Mouse (Mus musculus) adrenal gland, postnatal 10 days (tissue): ENCODE data around the gene Nlgn1. TPM values are rescaled to one million over a fixed set of nuclear protein-coding genes. Genes with fewer than 3 reads are reported as not detected.

ENCODE experiments used
- DNase-seq: peaks from one replicate; pipeline ENCODE4 v3.0.0; 2021; ENCODE audit warnings: mixed read lengths
- total RNA-seq, 2 experiments: library from RNA; stranded (reverse); gene quantifications; 2 replicates each; pipeline ENCODE4 v1.2.3; 2021

Gene Nlgn1
- total RNA-seq, 2 experiments from 2014 or later, result 1.3 to 1.9 TPM

- no peak for DNase-seq
Measured at GRCm38 (mm10) chr3:26050769-26051168, 281.5 kb downstream of the Nlgn1 start.

GRCm38 (mm10) chr3:26042966-26043365 is 289.3 kb downstream of the Nlgn1 start:
- DNase-seq, result no peak

DNA sequence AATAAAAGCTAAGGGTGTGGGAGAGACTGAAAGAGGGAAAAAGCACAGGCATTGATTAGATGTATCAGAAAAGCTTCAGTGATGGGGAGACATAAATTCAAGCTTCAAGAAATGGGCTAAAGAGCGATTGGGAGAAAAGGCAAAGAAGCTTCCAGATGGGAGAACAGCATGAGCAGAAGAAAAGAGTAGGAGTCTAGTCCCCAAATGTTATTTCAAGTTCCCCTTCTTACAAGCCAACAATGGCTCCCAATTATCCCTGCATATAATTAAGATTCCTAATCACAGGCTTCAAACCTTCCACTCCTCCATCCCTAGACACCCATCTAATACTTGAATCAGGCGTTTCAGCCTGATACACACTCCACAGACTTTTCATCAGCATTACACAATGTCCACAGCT is 292.6 kb downstream of the Nlgn1 start:
- DNase-seq, result no peak

GRCm38 (mm10) chr3:26026025-26026424 is 306.2 kb downstream of the Nlgn1 start:
- DNase-seq, result no peak

DNA sequence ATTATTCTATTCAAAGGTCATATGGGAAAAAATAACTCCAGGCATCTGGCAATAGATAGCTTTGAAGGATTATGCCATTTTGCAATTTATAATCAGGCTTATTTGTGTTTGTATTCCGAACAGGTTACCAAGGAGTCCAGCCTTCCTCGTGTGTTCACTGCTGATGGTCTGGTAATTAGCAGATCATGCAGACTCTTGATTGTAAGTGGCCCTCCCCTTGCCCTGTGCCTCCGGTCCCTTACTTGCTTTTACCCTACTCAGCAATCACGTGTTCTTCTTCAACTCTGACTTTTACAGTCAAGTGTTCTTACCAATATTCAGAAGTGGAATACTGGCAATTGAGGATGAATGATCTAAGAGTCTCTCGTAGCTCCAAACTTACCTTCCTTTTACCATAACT is 309.0 kb downstream of the Nlgn1 start:
- DNase-seq, result no peak

GRCm38 (mm10) chr3:26021632-26022184 is 310.6 kb downstream of the Nlgn1 start:
- DNase-seq, result no peak

DNA sequence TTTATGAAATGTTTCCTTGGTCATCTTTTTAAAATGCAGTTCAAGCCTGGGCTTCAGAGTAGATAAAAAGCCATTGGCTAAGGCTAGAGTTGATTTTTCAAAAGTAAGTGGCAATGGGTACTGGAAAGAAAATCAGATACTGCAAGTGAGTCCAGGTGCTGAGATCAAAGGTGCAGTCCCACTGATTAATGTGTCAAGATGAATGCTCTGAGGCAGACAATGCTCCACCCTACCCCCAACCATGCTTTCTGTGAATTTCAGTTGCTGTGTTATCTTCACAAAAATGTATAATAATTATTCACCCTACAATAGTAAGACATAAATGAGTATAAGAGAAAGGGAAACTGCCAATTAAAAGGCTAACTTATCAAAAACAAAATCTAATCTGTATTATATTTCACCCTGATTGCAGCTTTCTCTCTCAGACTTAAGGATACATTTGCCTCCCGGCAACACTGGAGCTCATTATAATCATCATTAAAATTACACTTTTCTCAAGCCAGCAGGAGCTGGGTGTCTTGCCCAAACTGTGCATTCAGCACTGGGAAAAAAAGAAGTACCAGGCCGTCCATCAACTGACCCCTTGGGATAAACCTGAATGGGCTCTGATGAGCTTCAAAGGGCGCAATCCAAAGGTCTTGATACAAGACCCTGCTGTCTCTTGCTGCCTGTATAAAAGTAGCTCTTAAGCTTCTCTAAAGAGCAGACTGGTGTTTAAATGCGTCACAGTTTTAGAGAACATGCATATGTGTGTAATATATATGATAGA is 320.8 kb downstream of the Nlgn1 start:
- DNase-seq, result no peak

DNA sequence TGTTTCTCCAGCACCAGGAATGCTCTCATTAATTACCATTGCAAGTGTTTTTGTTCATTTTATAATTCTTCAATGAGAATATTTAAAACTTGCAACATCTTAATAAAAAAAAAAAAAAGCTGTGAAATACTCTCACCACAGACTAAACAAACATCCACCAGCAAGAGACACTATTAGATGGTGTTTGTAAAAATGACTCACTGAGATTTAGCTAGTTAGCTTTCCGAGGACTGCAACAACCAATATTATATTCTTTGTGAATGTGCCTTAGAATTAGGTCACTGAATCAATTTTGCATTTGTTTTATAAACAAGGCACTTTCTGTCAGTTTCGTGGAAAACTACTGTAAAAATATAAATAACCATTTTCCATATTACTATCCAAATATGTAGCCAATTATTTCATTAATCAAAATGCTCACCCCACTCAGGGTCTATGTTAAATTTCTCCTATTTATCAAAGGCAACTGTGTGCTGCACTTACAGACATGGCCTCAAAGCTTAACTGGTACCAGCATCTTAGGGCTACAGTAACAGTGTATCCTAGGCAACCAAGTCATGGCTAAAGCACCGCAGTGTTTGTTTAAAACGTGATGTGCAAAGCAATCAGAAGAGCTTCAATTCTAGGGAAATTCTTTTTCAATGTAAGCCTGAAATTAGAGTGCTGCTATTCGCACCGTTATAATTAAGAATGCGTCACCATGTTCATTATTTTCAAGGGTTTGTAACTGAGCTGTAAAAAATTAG is 329.2 kb downstream of the Nlgn1 start:
- DNase-seq, result no peak

- DNase-seq, result no peak
Measured at GRCm38 (mm10) chr3:26002367-26002766, 329.9 kb downstream of the Nlgn1 start.

- DNase-seq, result no peak
Measured at GRCm38 (mm10) chr3:25967546-25967945, 364.7 kb downstream of the Nlgn1 start.

DNA sequence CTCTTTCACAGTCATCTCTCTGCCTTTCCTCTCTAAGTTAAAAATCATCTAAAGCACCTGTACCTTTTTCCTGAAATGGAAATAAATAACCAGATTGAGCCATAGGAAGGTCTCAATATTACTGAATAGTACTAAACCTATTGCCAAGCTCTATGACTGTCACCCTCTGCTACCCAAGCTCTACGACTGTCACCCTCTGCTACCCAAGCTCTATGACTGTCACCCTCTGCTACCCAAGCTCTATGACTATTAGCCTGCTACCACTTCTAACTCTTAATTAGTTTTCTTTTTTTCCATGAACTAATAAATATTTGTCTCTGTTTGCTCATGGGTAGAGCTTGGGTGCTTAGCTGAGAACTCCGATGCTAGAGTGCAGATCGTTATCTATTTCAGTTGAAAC is 368.0 kb downstream of the Nlgn1 start:
- DNase-seq, result no peak

DNA sequence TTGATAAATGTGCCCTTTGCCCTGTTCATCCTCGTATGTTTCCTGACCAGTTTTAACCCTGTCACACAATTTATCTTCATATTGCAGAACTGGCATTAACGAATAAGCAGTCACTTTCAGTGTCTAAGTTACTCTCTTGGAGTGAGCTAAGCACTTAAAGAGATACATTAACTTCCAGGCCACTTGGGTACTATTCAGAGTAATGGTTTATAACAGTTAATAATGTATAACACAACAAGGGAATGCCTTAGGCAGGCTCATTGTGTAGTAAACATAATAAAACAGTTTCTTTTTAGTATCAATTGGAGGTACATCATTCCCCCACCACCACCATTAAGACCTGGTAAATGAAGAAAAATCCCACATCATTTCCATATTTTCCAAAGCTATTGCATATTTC is 368.7 kb downstream of the Nlgn1 start:
- DNase-seq, result no peak

DNA sequence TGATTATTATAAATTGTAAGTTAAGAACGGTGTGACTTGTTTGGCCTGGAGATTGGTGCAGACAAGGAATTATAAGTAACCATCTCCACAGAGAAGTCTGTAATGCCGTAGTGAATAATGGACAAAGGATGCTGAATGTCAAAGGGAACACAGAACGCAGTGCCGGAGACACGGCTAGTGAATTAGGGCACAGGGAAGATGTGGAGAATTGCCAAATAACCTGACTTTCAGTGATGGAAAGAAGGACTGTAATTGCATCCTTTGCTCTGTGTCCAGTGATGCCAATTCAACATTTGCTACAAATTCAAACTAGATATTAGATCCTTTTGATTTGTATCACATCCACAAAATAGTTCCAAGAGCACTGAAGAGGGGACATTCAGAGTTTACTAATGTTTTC is 415.7 kb downstream of the Nlgn1 start:
- no peak for DNase-seq

DNA sequence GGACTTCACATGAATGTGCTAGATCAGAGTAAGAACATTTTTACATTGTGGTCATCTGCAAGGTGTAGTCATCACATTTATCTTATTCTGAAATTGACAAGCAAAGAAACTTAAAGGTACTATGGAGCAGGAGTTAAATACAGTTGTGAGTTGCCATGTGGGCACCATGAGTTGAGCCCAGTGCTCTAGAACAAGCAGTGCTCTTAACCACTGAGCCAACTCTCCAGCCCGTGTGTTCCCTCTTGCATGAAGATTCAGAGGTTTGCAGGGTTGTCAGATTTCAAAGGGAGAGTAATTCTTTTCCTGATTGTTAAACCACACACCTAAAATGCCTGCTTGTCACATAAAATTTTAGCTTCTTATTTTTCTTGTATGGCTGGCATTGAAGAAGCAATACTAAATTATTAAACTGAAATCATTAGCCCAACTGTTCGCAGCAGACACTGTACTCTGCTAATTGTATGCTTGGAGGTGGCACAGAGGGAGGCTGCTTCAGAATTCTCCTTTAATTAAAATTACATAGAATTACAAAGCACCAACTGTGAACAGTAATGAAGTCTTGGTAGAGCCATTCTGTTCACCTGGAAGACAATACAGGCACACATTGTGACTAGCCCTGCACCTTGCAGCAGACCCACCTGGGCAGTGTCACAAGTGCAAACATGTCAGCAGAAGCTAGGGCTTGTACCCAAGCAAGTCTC is 417.7 kb downstream of the Nlgn1 start:
- DNase-seq, result no peak

GRCm38 (mm10) chr3:25903140-25903809 is 429.0 kb downstream of the Nlgn1 start:
- no peak for DNase-seq

- no peak for DNase-seq
Measured at GRCm38 (mm10) chr3:25897456-25897855, 434.8 kb downstream of the Nlgn1 start.

DNA sequence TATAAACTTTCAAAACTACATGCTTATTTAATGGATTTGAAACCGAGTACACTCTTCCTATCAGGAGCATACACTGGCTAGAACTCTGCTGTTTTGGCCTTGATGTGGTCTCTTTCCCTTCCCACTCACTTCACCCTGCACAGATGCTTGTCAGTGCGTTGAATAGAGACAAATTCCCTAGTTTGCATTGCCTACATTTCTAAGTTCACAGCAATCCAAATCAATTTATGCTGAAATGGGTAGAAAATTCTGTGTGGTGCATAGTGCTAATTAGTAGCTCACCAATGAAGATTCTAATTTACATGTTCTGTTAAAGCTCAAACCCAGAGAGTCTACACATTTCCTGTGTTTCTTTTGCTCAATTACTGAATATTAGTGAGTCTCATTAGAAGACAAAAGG is 447.5 kb downstream of the Nlgn1 start:
- no peak for DNase-seq

DNA sequence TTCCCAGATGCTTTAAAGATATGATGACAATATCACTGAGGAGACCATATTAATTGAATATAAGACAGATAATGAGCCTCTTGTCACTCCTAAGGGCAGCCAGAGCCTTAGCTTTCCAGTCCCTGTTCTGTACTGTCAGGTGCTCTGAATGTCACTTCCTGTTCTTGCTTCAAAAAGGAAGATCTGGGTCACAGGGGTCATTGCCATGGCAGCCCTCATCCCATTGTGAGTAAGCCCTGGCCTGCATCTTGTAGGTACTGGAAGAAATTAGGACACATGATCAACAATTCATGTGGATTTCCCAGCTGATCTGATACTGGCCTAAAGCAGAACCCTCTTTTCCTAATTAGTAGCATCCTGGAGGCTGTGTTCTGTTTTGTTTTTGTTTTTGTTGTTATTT is 463.1 kb downstream of the Nlgn1 start:
- DNase-seq, result no peak

GRCm38 (mm10) chr3:25858384-25858783 is 473.9 kb downstream of the Nlgn1 start:
- DNase-seq, result no peak

DNA sequence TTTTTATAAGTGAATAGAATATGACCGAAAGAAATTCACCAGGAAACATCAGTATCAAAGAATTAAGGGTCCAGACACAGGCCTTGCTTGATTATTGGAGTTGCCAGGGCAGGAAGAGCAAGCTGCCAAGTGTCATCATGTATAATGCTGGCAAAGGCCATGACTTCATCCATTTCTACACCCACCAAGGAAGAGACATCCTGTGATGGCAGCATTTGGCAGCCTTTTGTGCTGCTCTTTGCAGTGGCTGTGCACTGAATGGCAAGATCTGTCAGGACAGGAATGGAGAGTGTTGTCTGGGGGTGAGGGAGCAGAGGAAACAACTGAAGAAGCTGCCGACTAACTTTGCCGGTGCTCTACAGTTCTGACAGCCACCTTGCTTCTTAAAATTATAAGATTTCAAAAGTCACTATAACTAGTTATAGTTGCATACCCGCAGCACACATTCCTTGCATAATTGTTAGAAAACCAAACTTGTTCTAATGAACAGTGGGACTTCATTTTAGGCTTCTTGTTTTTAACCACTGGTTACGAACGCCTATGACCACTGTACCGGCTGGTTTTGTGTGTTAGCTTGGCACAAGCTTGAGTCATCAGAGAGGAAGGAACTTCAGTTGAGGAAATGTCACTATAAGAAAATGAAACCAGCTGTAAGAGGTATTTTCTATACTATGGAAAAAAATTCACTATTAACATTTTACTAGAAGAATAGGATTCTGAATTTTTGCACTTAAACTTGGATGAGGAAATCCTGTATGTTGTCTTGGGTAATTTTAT is 487.4 kb downstream of the Nlgn1 start:
- no peak for DNase-seq

GRCm38 (mm10) chr3:25830237-25830636 is 502.0 kb downstream of the Nlgn1 start:
- no peak for DNase-seq

DNA sequence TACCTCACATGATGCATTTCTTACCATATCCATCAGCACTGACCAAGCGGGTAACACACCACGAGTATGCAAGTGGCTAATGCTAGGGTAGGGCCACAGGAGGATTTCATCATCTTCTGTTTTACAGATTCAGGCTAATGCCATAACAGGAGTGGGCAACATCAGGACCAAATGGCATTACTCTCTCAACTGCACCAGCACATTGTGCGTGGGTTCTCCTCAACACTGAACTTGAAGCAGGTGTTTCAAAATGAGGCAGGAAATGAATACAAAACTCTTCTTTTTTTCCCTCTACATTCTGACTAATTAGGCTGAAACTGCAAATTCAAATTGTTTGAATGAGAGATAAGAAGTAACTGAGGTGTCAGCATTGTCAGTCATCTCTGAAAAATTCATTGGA is 518.9 kb downstream of the Nlgn1 start:
- no peak for DNase-seq
